Mouse (Mus musculus) frontal cortex, postnatal 10 days (tissue): Measurements from ENCODE around the gene Speer2.

Source experiments
- DNase-seq, 2 experiments: peaks; one replicate each; pipeline ENCODE4 v3.0.0; 2022; ENCODE audit warnings: low spot score in 2 of 2, mixed read lengths in 1 of 2

The Speer2 gene

GRCm38 (mm10) chr16:69863644-69864043, at the start of gene Speer2:
Gene Speer2, minus strand, starts transcription at chr16:69863744.
- no peak for DNase-seq

GRCm38 (mm10) chr16:69904303-69904702, 40.8 kb upstream of the Speer2 start:
- no peak for DNase-seq

GRCm38 (mm10) chr16:69880712-69881111, 17.2 kb upstream of the Speer2 start:
- no peak for DNase-seq

- DNase-seq, result no peak
These were observed 26.9 kb downstream of the Speer2 start for GRCm38 (mm10) chr16:69836628-69837027.

- no peak for DNase-seq
These were observed 49.9 kb downstream of the Speer2 start for GRCm38 (mm10) chr16:69813652-69814051.
